Mouse (Mus musculus) liver, embryonic 13.5 days (tissue): ENCODE measurements around the gene Inpp5d. TPM values are rescaled to one million over a fixed set of nuclear protein-coding genes. Genes with fewer than 3 reads are reported as not detected.
A peak's percentile ranks its signal among the peaks of the same experiment; 100 is the strongest.

Source experiments
- ATAC-seq: fragments of 200-750 bp; cut with Nextera tagmentation; 2 replicates; pipeline ENCODE4 v1.8.0; 2017; ENCODE audit warnings: low read depth, mild to moderate bottlenecking, moderate number of reproducible peaks, moderate library complexity
- DNase-seq: peaks from one replicate; pipeline ENCODE4 v3.0.0; 2022
- H3K27ac ChIP-seq: fragments of 300-500 bp; sonication (generic); 2 replicates; pipeline ENCODE4 v1.5.1; 2015; ENCODE audit warnings: moderate library complexity, mild to moderate bottlenecking, inconsistent platforms
- H3K27me3 ChIP-seq: fragments of 300-500 bp; sonication (generic); 2 replicates; pipeline ENCODE4 v1.6.1; 2015; ENCODE audit warnings: mild to moderate bottlenecking, inconsistent platforms
- H3K36me3 ChIP-seq: fragments of 300-500 bp; sonication (generic); 2 replicates; pipeline ENCODE4 v1.6.1; 2015; ENCODE audit warnings: mild to moderate bottlenecking, inconsistent platforms
- H3K4me1 ChIP-seq: fragments of 300-500 bp; sonication (generic); replicated peaks from 2 replicates; pipeline ENCODE4 v1.6.1; 2015; ENCODE audit warnings: inconsistent platforms
- H3K4me2 ChIP-seq: fragments of 300-500 bp; sonication (generic); 2 replicates; pipeline ENCODE4 v1.6.1; 2015; ENCODE audit warnings: inconsistent platforms, mild to moderate bottlenecking, moderate library complexity
- H3K4me3 ChIP-seq: fragments of 300-500 bp; sonication (generic); replicated peaks from 2 replicates; pipeline ENCODE4 v1.5.1; 2015; ENCODE audit warnings: mild to moderate bottlenecking, inconsistent platforms
- H3K9ac ChIP-seq: fragments of 300-500 bp; sonication (generic); 2 replicates; pipeline ENCODE4 v1.6.1; 2015; ENCODE audit warnings: mild to moderate bottlenecking, inconsistent platforms
- H3K9me3 ChIP-seq: fragments of 300-500 bp; sonication (generic); replicated peaks from 2 replicates; pipeline ENCODE4 v1.6.1; 2016; ENCODE audit warnings: inconsistent platforms
- WGBS: fragments of 180-500 bp; shearing (Covaris S2); methylation state at CpG from one replicate; pipeline ENCODE4 v1.1.7; 2015; ENCODE audit not compliant: insufficient replicate concordance; 5-methylcytosine and 5-hydroxymethylcytosine counted together
- polyA plus RNA-seq: library from polyadenylated mRNA; unstranded; fragments of >200 nt; fragmentation: Nextera tagmentation; extraction: Ambion mirVana; gene quantifications from 2 replicates; pipeline ENCODE4 v1.2.1, GENCODE M21; 2015

Inpp5d gene
- polyA plus RNA-seq, 1 experiment from 2014 or later = 11.0 TPM

- DNase-seq (no peak), ATAC-seq (no peak)
- H3K4me2 ChIP-seq = peak overlapping the region; percentile 14; the same call in 1 of the 2 replicates
- WGBS = 28% methylated on average over 17 of the region's 17 CpGs
- H3K9ac ChIP-seq = no peak overlapping the region
- no peaks in the 10 kb centered on the region for H3K27me3 ChIP-seq
- H3K4me3 ChIP-seq = no peak overlapping the region
- H3K9me3 ChIP-seq = no peaks in the 10 kb centered on the region
- H3K4me1 ChIP-seq = peaks cover 67% of the 10 kb centered on the region
- peaks cover 9% of the 10 kb centered on the region for H3K36me3 ChIP-seq
- peak overlapping the region; percentile 81 for H3K27ac ChIP-seq
Measured at GRCm38 (mm10) chr1:87640165-87640661, 20.1 kb downstream of the Inpp5d start.

- Histone ChIP-seq H3K27me3 (no peaks in the 10 kb centered on the region), H3K4me2 (no peak overlapping the region), H3K27ac (peak overlapping the region; percentile 10; the same call in 1 of the 2 replicates), H3K36me3 (peaks cover 9% of the 10 kb centered on the region), H3K9me3 (no peaks in the 10 kb centered on the region), H3K9ac (no peak overlapping the region), H3K4me1 (peaks cover 66% of the 10 kb centered on the region), H3K4me3 (no peak overlapping the region)
- WGBS = 78% methylated on average over 7 of the region's 7 CpGs
- DNase-seq = no peak
- ATAC-seq = no peak
Measured at GRCm38 (mm10) chr1:87643016-87643415, 22.9 kb downstream of the Inpp5d start.

- Histone ChIP-seq H3K27ac (peak overlapping the region; percentile 87; the same call in 1 of the 2 replicates), H3K4me1 (peaks cover 68% of the 10 kb centered on the region), H3K9me3 (no peaks in the 10 kb centered on the region), H3K27me3 (no peaks in the 10 kb centered on the region), H3K4me3 (no peak overlapping the region), H3K4me2 (no peak overlapping the region), H3K36me3 (peaks cover 9% of the 10 kb centered on the region), H3K9ac (no peak overlapping the region)
- WGBS = 57% methylated on average over 7 of the region's 7 CpGs
- no peak for DNase-seq
- ATAC-seq = no peak
Measured at GRCm38 (mm10) chr1:87645041-87645440, 24.9 kb downstream of the Inpp5d start.

- Histone ChIP-seq H3K27ac (peak overlapping the region; percentile 87), H3K4me3 (no peak overlapping the region), H3K9me3 (no peaks in the 10 kb centered on the region), H3K9ac (peak overlapping the region; percentile 15; the same call in 1 of the 2 replicates), H3K27me3 (no peaks in the 10 kb centered on the region), H3K36me3 (peaks cover 9% of the 10 kb centered on the region), H3K4me1 (peaks cover 68% of the 10 kb centered on the region), H3K4me2 (peak overlapping the region; percentile 8; the same call in 1 of the 2 replicates)
- ATAC-seq (no peak), DNase-seq (no peak)
- WGBS = 17% methylated on average over 6 of the region's 6 CpGs
Measured at GRCm38 (mm10) chr1:87645748-87646147, 25.6 kb downstream of the Inpp5d start.

GRCm38 (mm10) chr1:87647820-87648219 is 27.7 kb downstream of the Inpp5d start:
- 28% methylated on average over 1 of the region's 1 CpGs for WGBS
- ATAC-seq (peak; percentile 58), DNase-seq (no peak)
- peaks cover 74% of the 10 kb centered on the region for H3K4me1 ChIP-seq
- no peak overlapping the region for H3K4me3 ChIP-seq
- H3K4me2 ChIP-seq = no peak overlapping the region
- H3K27ac ChIP-seq = peak overlapping the region; percentile 87
- no peaks in the 10 kb centered on the region for H3K27me3 ChIP-seq
- H3K36me3 ChIP-seq = peaks cover 9% of the 10 kb centered on the region
- H3K9ac ChIP-seq = no peak overlapping the region
- H3K9me3 ChIP-seq = no peaks in the 10 kb centered on the region

GRCm38 (mm10) chr1:87648657-87649056 is 28.5 kb downstream of the Inpp5d start:
- H3K4me2 ChIP-seq = peak overlapping the region; percentile 25
- WGBS = 13% methylated on average over 7 of the region's 7 CpGs
- peaks cover 1% of the 10 kb centered on the region; the same call in 1 of the 2 replicates for H3K36me3 ChIP-seq
- H3K4me1 ChIP-seq = peaks cover 74% of the 10 kb centered on the region
- peak; percentile 48 for DNase-seq
- H3K4me3 ChIP-seq = no peak overlapping the region
- peak overlapping the region; percentile 87 for H3K27ac ChIP-seq
- no peaks in the 10 kb centered on the region for H3K27me3 ChIP-seq
- ATAC-seq = peak; percentile 78
- H3K9me3 ChIP-seq = no peaks in the 10 kb centered on the region
- peak overlapping the region; percentile 67; the same call in 1 of the 2 replicates for H3K9ac ChIP-seq

GRCm38 (mm10) chr1:87649219-87649805 is 29.2 kb downstream of the Inpp5d start:
- H3K4me2 ChIP-seq = peak overlapping the region; percentile 25
- H3K9me3 ChIP-seq = no peaks in the 10 kb centered on the region
- H3K27ac ChIP-seq = peak overlapping the region; percentile 87
- WGBS = 33% methylated on average over 4 of the region's 4 CpGs
- peaks cover 74% of the 10 kb centered on the region for H3K4me1 ChIP-seq
- no peak overlapping the region for H3K4me3 ChIP-seq
- peak overlapping the region; percentile 67 for H3K9ac ChIP-seq
- no peaks in the 10 kb centered on the region for H3K36me3 ChIP-seq
- DNase-seq (no peak), ATAC-seq (peak; percentile 52)
- no peaks in the 10 kb centered on the region for H3K27me3 ChIP-seq

- Histone ChIP-seq H3K9me3 (no peaks in the 10 kb centered on the region), H3K4me1 (peaks cover 74% of the 10 kb centered on the region), H3K4me2 (peak overlapping the region; percentile 62), H3K27me3 (no peaks in the 10 kb centered on the region), H3K36me3 (no peaks in the 10 kb centered on the region), H3K27ac (peak overlapping the region; percentile 87), H3K4me3 (no peak overlapping the region), H3K9ac (peak overlapping the region; percentile 67; the same call in 1 of the 2 replicates)
- ATAC-seq (no peak), DNase-seq (no peak)
- 72% methylated on average over 8 of the region's 8 CpGs for WGBS
Measured at GRCm38 (mm10) chr1:87649958-87650474, 29.9 kb downstream of the Inpp5d start.

- H3K27ac ChIP-seq = peak overlapping the region; percentile 87
- ATAC-seq (peak; percentile 68), DNase-seq (peak; percentile 32)
- H3K4me1 ChIP-seq = peaks cover 68% of the 10 kb centered on the region
- H3K9ac ChIP-seq = peak overlapping the region; percentile 67
- no peaks in the 10 kb centered on the region for H3K27me3 ChIP-seq
- no peaks in the 10 kb centered on the region for H3K36me3 ChIP-seq
- no peaks in the 10 kb centered on the region for H3K9me3 ChIP-seq
- peak overlapping the region; percentile 34 for H3K4me3 ChIP-seq
- peak overlapping the region; percentile 62 for H3K4me2 ChIP-seq
- WGBS = 22% methylated on average over 8 of the region's 8 CpGs
Measured at GRCm38 (mm10) chr1:87650611-87651079, 30.5 kb downstream of the Inpp5d start.

GRCm38 (mm10) chr1:87651436-87651835 is 31.3 kb downstream of the Inpp5d start:
- H3K27ac ChIP-seq = peak overlapping the region; percentile 87
- DNase-seq (no peak), ATAC-seq (no peak)
- H3K4me1 ChIP-seq = peaks cover 63% of the 10 kb centered on the region
- H3K9ac ChIP-seq = peak overlapping the region; percentile 67; the same call in 1 of the 2 replicates
- WGBS = 80% methylated on average over 1 of the region's 1 CpGs
- no peaks in the 10 kb centered on the region for H3K27me3 ChIP-seq
- H3K9me3 ChIP-seq = no peaks in the 10 kb centered on the region
- H3K4me2 ChIP-seq = peak overlapping the region; percentile 62
- H3K4me3 ChIP-seq = no peak overlapping the region
- H3K36me3 ChIP-seq = no peaks in the 10 kb centered on the region

GRCm38 (mm10) chr1:87655101-87655500 is 35.0 kb downstream of the Inpp5d start:
- WGBS = 75% methylated on average over 5 of the region's 5 CpGs
- DNase-seq (no peak), ATAC-seq (no peak)
- no peaks in the 10 kb centered on the region for H3K27me3 ChIP-seq
- H3K36me3 ChIP-seq = no peaks in the 10 kb centered on the region
- H3K27ac ChIP-seq = no peak overlapping the region
- no peak overlapping the region for H3K4me2 ChIP-seq
- peaks cover 64% of the 10 kb centered on the region for H3K4me1 ChIP-seq
- no peaks in the 10 kb centered on the region for H3K9me3 ChIP-seq
- H3K9ac ChIP-seq = no peak overlapping the region
- no peak overlapping the region for H3K4me3 ChIP-seq
